Mouse (Mus musculus) gonadal fat pad, adult 2 months (tissue): ENCODE data around the gene Apba1. TPM values are rescaled to one million over a fixed set of nuclear protein-coding genes. Genes with fewer than 3 reads are reported as not detected.

ENCODE experiments used
- DNase-seq: peaks from one replicate; pipeline ENCODE4 v3.0.0-alpha.2; 2012; ENCODE audit warnings: low read depth
- polyA plus RNA-seq: library from polyadenylated mRNA; depleted of rRNA; stranded (reverse); fragments of >200 nt; gene quantifications from 2 replicates; pipeline ENCODE4 v1.2.3, GENCODE M21; 2012

Apba1 gene
- polyA plus RNA-seq, 1 experiment = 3.6 TPM

- DNase-seq = no peak
These were observed 172.1 kb downstream of the Apba1 start for GRCm38 (mm10) chr19:23930826-23931225.

DNA sequence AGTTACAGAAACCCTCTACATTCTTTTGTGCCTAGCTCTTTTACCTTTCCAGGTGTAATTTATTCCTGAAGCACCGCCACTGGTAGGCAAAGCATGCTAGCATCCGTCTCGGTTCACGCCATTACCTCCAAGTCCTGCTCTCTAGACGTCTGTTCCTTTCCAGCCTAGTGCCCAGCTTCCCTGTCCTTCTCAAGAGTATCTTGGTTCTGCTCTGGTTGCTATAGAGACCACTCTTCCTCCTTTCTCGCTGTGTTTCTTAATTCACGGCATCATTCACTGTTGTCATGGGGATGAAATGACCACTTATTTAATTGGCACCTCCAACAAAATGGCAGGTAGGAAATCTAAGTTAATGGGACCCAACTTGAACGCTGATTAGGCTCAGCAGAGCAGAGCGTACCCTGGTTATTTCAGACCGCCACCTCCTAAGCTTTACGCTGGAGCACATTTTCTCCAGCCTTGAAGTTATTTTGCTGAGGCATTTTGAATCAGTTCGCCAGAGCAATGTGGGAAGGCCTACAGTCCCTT, 182.8 kb downstream of the Apba1 start:
- no peak for DNase-seq

DNA sequence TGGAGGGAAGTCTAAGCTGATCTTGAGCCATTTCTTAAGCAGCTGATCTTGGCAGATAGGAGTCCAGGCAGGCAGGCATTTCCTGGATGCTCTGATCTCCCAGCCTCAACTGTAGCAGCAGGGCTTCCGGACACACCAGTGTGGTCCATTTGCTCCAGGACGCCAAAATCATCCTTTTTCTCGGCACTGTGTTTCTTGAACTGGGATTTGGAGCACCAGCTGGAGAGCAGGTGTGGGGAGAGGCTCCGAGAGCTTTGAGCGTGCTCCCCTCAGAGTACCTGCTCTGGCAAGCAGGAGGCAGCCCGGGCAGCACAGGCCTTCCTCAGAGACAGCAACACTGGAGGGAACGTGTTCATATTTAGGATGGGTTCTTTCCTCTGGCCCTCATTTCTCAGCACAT, 184.2 kb downstream of the Apba1 start:
- DNase-seq = no peak

DNA sequence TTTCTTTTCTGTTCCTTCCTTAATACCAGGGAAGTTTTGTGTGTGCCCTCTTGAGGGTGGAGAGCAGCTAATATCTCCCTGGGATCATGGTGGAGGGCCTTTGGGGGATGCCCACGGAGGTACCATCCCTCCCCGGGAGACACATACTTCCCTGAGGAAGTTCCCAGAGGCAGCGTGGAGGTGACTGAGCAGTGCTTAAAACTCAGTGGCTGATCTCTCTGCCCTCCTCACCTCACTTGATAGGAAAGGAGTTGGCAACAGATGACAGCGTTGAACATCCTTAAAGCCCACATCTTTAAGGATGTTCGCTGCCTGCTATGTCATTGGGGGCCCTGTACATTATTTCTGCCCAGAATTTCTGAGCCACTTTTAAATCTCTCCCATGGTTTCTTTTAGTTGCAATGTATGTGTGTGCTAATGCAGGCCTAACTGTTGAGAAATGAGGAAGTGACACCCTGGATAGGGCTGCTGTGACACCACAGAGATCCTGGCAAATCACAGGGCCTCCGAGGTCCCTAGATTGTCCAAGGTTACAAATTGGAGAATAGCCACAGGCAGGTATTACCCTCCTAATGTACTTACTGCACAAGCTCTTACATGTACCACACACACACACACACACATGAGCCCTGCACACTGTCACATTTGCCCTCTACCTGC, 187.5 kb downstream of the Apba1 start:
- no peak for DNase-seq

- no peak for DNase-seq
These were observed 188.1 kb downstream of the Apba1 start for GRCm38 (mm10) chr19:23946751-23947150.

GRCm38 (mm10) chr19:23947871-23948270, 189.2 kb downstream of the Apba1 start:
- DNase-seq = no peak

- DNase-seq = no peak
These were observed 189.8 kb downstream of the Apba1 start for GRCm38 (mm10) chr19:23948301-23949000.

DNA sequence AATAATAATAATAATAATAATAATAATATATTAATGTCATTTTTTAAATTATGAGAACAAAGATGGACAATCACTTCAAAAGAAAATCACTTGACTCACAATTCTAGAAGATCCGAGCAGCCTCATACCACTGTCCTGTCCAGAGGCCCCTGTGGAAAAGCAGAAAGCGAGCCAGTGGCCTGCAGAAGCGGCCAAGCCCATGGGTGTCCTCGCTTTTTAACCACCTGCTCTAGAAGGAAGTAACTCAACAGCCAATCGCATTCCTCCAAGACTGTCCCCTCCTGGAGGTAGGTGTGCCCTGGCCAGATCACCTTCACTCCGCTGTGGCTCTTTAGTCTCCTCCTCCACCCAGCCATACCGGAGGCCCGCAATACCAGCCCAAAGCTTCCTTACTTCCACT, 196.8 kb downstream of the Apba1 start:
- DNase-seq = no peak

GRCm38 (mm10) chr19:23956299-23956975, 197.8 kb downstream of the Apba1 start:
- DNase-seq = no peak

GRCm38 (mm10) chr19:23957563-23957962, 198.9 kb downstream of the Apba1 start:
- DNase-seq = no peak

DNA sequence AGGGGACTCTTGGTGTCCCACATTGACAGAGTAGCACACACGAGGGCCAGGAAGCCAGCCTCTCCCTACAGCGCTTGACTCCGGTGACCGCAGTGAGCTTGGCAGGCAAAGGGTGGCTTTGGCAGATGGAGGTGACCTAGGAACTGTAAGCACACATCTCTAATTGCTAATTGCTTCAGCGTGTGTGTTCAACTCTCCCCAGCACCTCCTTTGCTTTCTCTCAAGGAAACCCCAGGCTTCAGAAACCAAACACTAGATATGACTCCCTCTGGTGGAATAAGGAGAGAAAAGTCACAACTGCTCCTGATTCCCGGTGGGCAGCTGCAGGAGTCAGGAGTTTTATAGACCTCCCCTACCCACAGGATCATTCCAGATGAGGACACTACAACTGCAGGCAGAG, 200.2 kb downstream of the Apba1 start:
- no peak for DNase-seq

GRCm38 (mm10) chr19:23959870-23960269, 201.2 kb downstream of the Apba1 start:
- DNase-seq = no peak

DNA sequence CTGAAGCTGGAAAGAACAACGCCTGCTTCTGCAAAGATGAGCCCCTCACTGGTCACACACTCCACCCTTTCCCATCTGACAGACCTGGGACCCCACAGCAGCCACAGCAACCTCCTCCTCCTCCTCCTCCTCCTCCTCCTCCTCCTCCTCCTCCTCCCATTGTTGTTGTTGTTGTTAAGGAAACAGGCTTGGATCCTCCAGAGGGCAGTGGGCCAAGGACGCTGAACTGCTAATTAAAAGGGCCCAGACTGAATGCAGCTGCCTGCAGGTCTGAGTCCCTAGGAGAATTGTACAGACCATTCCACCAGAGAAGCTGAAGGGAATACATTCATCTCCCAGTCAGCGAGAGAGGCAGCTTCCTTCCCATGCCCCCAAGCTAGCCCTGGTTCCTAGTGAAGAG, 201.6 kb downstream of the Apba1 start:
- DNase-seq = no peak

DNA sequence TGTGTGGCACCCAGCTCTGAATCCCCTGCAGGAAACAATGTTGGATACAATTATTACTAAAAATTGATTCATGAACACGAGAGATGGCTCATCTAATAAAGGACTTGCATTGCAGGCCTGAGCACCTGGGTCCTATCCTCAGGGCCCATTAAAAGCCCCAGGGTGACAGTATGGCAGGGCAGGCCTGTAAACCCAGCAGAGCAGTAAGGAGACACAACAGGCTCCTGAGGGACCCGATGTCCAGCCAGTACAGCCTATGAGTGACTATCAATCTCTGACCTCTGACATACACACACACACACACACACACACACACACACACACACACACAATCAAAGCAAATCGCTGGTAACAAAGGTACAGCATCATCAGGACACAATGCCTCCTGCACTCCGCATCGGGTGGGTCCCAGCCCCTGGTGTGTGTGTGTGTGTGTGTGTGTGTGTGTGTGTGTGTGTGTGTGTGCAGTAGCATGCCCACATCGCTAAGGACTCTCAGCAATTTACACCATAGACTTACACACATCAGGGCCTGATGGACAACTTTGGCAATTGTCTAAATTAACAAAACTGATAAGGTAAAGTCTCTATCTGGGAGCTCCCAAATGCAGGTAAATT, 202.3 kb downstream of the Apba1 start:
- DNase-seq = no peak

- no peak for DNase-seq
These were observed 202.8 kb downstream of the Apba1 start for GRCm38 (mm10) chr19:23961516-23961915.

- no peak for DNase-seq
These were observed 205.8 kb downstream of the Apba1 start for GRCm38 (mm10) chr19:23964401-23964910.

GRCm38 (mm10) chr19:23966376-23966775, 207.7 kb downstream of the Apba1 start:
- no peak for DNase-seq

DNA sequence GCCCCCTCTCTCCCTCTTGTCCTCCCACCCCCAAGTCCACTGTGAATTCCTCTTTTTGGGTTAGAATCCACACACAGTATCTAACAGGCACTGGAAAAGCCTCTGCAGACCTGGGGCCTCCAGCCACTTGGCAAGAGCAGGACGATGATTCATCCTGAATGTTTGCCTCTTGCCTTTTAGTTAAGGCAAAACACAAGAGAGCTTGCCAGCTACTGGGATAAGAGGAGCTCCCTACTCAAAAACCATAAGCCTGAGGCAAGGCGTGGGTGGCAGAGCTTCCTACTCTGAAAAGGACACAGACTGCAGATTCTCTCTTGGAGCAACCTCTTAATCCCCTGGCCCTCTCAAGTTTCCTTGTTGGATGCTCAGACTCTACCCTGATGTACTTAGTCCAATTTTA, 208.5 kb downstream of the Apba1 start:
- peak; percentile 99 for DNase-seq

DNA sequence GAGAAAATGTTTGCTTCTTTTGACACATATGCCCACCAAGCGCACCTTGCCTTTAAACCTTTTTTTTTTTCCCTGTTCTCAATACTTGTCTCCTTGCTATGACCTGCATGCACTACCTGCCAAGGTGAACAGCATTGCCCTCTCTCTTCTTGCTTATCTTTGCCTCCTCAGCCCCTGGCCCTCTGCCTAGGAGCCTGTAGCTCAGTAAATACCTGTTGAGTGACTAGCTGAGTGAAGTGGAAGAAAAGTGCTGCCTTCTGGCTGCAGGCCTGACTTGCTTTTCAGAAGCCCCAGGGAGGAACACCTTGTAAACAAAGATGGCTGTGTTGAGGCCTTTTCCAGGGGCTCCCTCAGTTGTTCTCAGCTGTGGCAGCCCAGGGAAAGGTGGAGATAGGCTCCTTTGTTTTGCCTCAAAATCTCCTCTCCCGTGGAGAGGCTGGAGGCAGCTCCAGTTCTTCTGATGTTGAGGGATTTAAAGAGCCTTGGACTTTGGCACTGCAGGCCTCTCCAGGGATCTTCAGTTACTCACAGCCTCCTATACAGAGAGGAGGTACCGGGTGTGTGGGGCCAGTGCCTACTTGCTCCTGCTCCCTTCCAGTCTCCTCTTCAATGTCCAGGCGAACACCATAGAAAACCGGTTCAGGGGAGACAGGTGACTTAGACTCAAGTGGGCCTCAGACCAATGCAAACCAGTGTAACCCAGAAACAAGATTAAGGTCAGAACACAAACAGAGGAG, 209.6 kb downstream of the Apba1 start:
- no peak for DNase-seq

DNA sequence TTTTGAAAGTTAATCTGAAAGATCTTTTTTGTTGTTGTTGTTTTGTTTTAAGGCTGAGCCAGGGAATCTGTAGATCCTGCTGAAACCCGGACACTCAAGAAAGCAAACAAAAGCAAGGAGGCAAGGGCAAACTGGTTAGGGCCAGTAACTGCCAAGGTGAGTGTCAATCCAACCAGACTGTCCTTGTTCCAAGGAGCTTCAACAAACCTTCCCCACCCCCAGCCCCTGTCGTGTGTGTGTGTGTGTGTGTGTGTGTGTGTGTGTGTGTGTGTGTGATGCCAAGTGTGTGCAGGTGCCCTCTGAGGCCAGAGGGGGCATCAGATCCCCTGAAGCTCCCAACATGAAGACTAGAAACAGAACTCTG, 210.2 kb downstream of the Apba1 start:
- DNase-seq = no peak

- no peak for DNase-seq
These were observed 211.7 kb downstream of the Apba1 start for GRCm38 (mm10) chr19:23970374-23970773.

- no peak for DNase-seq
These were observed 212.7 kb downstream of the Apba1 start for GRCm38 (mm10) chr19:23971391-23971790.
